ENCODE assay signal across 26 mouse cellular contexts in the genomic region with DNA sequence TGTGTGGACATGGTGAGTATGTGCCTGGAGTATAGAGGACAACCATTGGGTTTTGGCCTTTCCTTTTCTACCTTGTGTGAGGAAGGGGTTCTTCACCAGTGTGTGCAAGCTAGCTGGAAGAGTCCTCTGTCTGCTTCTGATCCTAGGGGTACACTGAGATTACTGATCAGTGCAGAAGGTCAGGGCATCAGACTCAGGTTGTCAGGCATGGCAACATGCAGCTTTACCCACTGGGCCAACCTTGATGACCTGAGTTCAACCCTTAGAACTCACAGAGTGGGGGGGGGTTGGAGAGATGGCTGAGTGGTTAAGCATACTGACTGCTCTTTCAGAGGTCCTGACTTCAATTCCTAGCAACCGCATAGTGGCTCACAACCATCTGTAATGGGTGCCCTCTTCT. TPM values are rescaled to one million over a fixed set of nuclear protein-coding genes. Genes with fewer than 3 reads are reported as not detected.
"Had no signal": no experiment of that assay in that cellular context is flagged by ENCODE, and none has a peak within 500 bp of the region (broad histone marks: within the 10 kb centered on the region; RNA-seq: fewer than 3 reads in every experiment).

No protein-coding gene starts in this region.

- H3K9me3 ChIP-seq: limb, embryonic 10.5 days; limb, embryonic 13.5 days; liver, embryonic 12.5 days; liver, embryonic 15.5 days; lung, embryonic 15.5 days; megakaryocyte, embryonic 14.5 days; midbrain, embryonic 10.5 days; midbrain, embryonic 13.5 days; neural tube, embryonic 13.5 days had no signal

- H3K27me3 ChIP-seq: limb, embryonic 13.5 days; liver, embryonic 12.5 days; liver, embryonic 15.5 days; lung, embryonic 15.5 days; megakaryocyte, embryonic 14.5 days; midbrain, embryonic 13.5 days; neural tube, embryonic 13.5 days had no signal

- H3K4me1 ChIP-seq: limb, embryonic 13.5 days; liver, embryonic 12.5 days; liver, embryonic 15.5 days; lung, embryonic 15.5 days; midbrain, embryonic 10.5 days; midbrain, embryonic 13.5 days; neural tube, embryonic 13.5 days had no signal

- H3K27ac ChIP-seq: layer of hippocampus, adult 2 months; limb, embryonic 10.5 days; limb, embryonic 13.5 days; liver, embryonic 12.5 days; liver, embryonic 15.5 days; lung, embryonic 15.5 days; midbrain, embryonic 10.5 days; midbrain, embryonic 13.5 days; neural tube, embryonic 13.5 days had no signal

- H3K4me2 ChIP-seq: limb, embryonic 13.5 days; liver, embryonic 12.5 days; liver, embryonic 15.5 days; lung, embryonic 15.5 days; midbrain, embryonic 13.5 days; neural tube, embryonic 13.5 days had no signal

- DNase-seq: kidney, adult 8-10 months; kidney, postnatal 14 days; layer of hippocampus, adult 9-11 months; liver; lung, adult 18-20 months; lung, postnatal 10 days; lung, postnatal 36 days; retina, postnatal 1 day; right cerebral cortex, postnatal 25 days; spleen, adult 18-20 months; thymus, adult 2 months; thymus, postnatal 14 days; thymus, postnatal 4 days had no signal

- H3K4me3 ChIP-seq: layer of hippocampus, adult 2 months; limb, embryonic 10.5 days; limb, embryonic 13.5 days; liver, embryonic 12.5 days; liver, embryonic 15.5 days; lung, embryonic 15.5 days; megakaryocyte, embryonic 14.5 days; midbrain, embryonic 10.5 days; midbrain, embryonic 13.5 days; neural tube, embryonic 13.5 days had no signal

- H3K9ac ChIP-seq: limb, embryonic 13.5 days; liver, embryonic 12.5 days; liver, embryonic 15.5 days; lung, embryonic 15.5 days; midbrain, embryonic 13.5 days; neural tube, embryonic 13.5 days had no signal

- ATAC-seq: liver, embryonic 12.5 days; midbrain, embryonic 13.5 days had no signal

RNA-seq across cellular contexts. Expression of a gene that starts 26.8 kb away (rescaled TPM):
- polyA plus RNA-seq: kidney, embryonic 16.5 days; large intestine, adult 2 months; limb, embryonic 10.5 days; limb, embryonic 13.5 days; liver, embryonic 12.5 days; liver, embryonic 15.5 days; lung, embryonic 15.5 days; midbrain, embryonic 10.5 days; midbrain, embryonic 13.5 days; neural tube, embryonic 13.5 days; stomach, embryonic 16.5 days; thymus, adult 2 months had no signal
